Comparison of ENCODE assay signal across 8 mouse cellular contexts in the genomic region with DNA sequence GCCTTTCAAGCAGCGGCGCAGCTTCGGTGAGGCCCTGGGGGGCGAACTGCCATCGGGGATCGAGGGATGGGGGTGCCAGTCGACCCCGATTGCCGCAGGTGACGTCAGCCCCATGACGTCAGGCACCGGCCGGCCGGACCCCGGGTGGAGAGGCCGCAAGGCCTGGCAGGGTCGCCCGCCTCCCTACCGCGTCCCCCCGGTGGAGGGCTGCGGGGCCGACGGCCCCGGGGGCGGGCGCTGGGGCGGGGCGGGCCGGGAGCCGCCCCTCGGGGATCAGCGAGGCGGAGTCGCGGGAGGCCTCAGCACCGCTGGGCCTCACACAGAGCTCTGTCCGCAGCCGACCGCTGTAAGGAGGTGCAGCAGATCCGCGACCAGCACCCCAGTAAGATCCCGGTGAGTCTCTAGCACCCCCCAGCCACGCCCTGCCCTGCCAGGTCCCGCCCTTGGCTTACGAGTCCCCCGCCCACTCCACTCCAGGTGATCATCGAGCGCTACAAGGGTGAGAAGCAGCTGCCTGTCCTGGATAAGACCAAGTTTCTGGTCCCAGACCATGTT. TPM values are rescaled to one million over a fixed set of nuclear protein-coding genes. Genes with fewer than 3 reads are reported as not detected.
DNase-seq lines count a peak whose midpoint lies in the region; ATAC-seq lines count a peak whose summit lies in the region.

No protein-coding gene starts in this region.

- peaks cover 17% of the 10 kb centered on the region for H3K4me1 ChIP-seq in limb, embryonic 15.5 days
- H3K4me1 ChIP-seq in midbrain, embryonic 15.5 days: peaks cover 18% of the 10 kb centered on the region
- peaks cover 8% of the 10 kb centered on the region for H3K4me1 ChIP-seq in stomach, embryonic 16.5 days (ENCODE audit: control insufficient read depth, insufficient read depth, low read length)

- 2% methylated on average over 35 of the region's 49 CpGs for WGBS in limb, embryonic 15.5 days
- under 1% methylated on average over 47 of the region's 49 CpGs for WGBS in midbrain, embryonic 15.5 days
- WGBS in stomach, embryonic 16.5 days: under 1% methylated on average over 39 of the region's 49 CpGs

- H3K4me2 ChIP-seq in limb, embryonic 15.5 days: peak overlapping the region; percentile 72
- peak overlapping the region; percentile 70 for H3K4me2 ChIP-seq in midbrain, embryonic 15.5 days
- peak overlapping the region; percentile 75 for H3K4me2 ChIP-seq in stomach, embryonic 16.5 days (ENCODE audit: low read depth, low read length)

- H3K9me3 ChIP-seq in limb, embryonic 15.5 days: no peaks in the 10 kb centered on the region
- H3K9me3 ChIP-seq in midbrain, embryonic 15.5 days: no peaks in the 10 kb centered on the region
- no peaks in the 10 kb centered on the region for H3K9me3 ChIP-seq in stomach, embryonic 16.5 days (replicated peaks; ENCODE audit: control insufficient read depth, low read length)

- peak overlapping the region; percentile 98 for H3K4me3 ChIP-seq in limb, embryonic 15.5 days
- H3K4me3 ChIP-seq in midbrain, embryonic 15.5 days: peak overlapping the region; percentile 83
- H3K4me3 ChIP-seq in stomach, embryonic 16.5 days (replicated peaks; ENCODE audit: low read length): peak overlapping the region; percentile 94

- H3K27ac ChIP-seq in limb, embryonic 15.5 days: peak overlapping the region; percentile 95
- peak overlapping the region; percentile 89 for H3K27ac ChIP-seq in midbrain, embryonic 15.5 days
- H3K27ac ChIP-seq in stomach, embryonic 16.5 days (ENCODE audit: low read length): peak overlapping the region; percentile 87

- peak; percentile 26 for DNase-seq in retina, adult 2 months (ENCODE audit: low read depth, low spot score)
- no peak for DNase-seq in retina, postnatal 1 day
- peak; percentile 78 to 84 for DNase-seq in cerebellum, postnatal 10 days
- peak; percentile 33 to 40 for DNase-seq in frontal cortex, postnatal 14 days (ENCODE audit: low spot score in 2 of 2)
- DNase-seq in hindlimb bud, embryonic 11.5 days (ENCODE audit: extremely low spot score, low read depth, low spot score): peak; percentile 6

- peaks cover 14% of the 10 kb centered on the region for H3K36me3 ChIP-seq in limb, embryonic 15.5 days
- 0 out of 2 replicates have a peak, but pooled peaks cover 6% of the 10 kb centered on the region for H3K36me3 ChIP-seq in midbrain, embryonic 15.5 days (replicated peaks)
- H3K36me3 ChIP-seq in stomach, embryonic 16.5 days (ENCODE audit: control insufficient read depth, insufficient read depth, low read length): no peaks in the 10 kb centered on the region

- H3K27me3 ChIP-seq in limb, embryonic 15.5 days: no peaks in the 10 kb centered on the region
- H3K27me3 ChIP-seq in midbrain, embryonic 15.5 days (replicated peaks): no peaks in the 10 kb centered on the region
- no peaks in the 10 kb centered on the region for H3K27me3 ChIP-seq in stomach, embryonic 16.5 days (ENCODE audit: control insufficient read depth, insufficient read depth, low read length)

- ATAC-seq in limb, embryonic 15.5 days (ENCODE audit: insufficient number of reproducible peaks, low FRiP score, low TSS enrichment, low read depth): peak; percentile 84
- ATAC-seq in midbrain, embryonic 15.5 days (replicated peaks): peak; percentile 78
- ATAC-seq in stomach, embryonic 16.5 days (ENCODE audit: insufficient read depth, low FRiP score): peak; percentile 92

- peak overlapping the region; percentile 97 for H3K9ac ChIP-seq in limb, embryonic 15.5 days
- H3K9ac ChIP-seq in midbrain, embryonic 15.5 days: peak overlapping the region; percentile 90
- H3K9ac ChIP-seq in stomach, embryonic 16.5 days (ENCODE audit: low read length): peak overlapping the region; percentile 95

RNA-seq across cellular contexts. Expression of gene Map1lc3a, which starts 0.6 kb away (rescaled TPM):
- polyA plus RNA-seq in limb, embryonic 15.5 days (2015; fragmentation: Nextera tagmentation; extraction: Ambion mirVana): 205 and 220 TPM in 2 replicates
- polyA plus RNA-seq in midbrain, embryonic 15.5 days (2015; fragmentation: Nextera tagmentation; extraction: Ambion mirVana): 581 and 595 TPM in 2 replicates
- polyA plus RNA-seq in stomach, embryonic 16.5 days (2015; fragmentation: Nextera tagmentation; extraction: Ambion mirVana): 168 and 206 TPM in 2 replicates

RNA-seq across cellular contexts. Expression of gene Dynlrb1, which starts 40.4 kb away (rescaled TPM):
- polyA plus RNA-seq in limb, embryonic 15.5 days (2015; fragmentation: Nextera tagmentation; extraction: Ambion mirVana): 443 and 453 TPM in 2 replicates
- polyA plus RNA-seq in midbrain, embryonic 15.5 days (2015; fragmentation: Nextera tagmentation; extraction: Ambion mirVana): 700 and 732 TPM in 2 replicates
- polyA plus RNA-seq in stomach, embryonic 16.5 days (2015; fragmentation: Nextera tagmentation; extraction: Ambion mirVana): 341 and 379 TPM in 2 replicates
